Mouse (Mus musculus): Measurements from ENCODE around the gene Vmn2r-ps159. TPM values are rescaled to one million over a fixed set of nuclear protein-coding genes. Genes with fewer than 3 reads are reported as not detected.
"Not testable (repeated sequence)": the region's sequence is repeated elsewhere in the genome, so short reads cannot be mapped to it uniquely, and the experiment has no call there.

The Vmn2r-ps159 gene
- polyA plus RNA-seq (2012) = not detected in 2 replicates

GRCm38 (mm10) chr4:156330803-156331202 lies at the start of gene Vmn2r-ps159:
TSS of gene Vmn2r-ps159 (plus strand) at chr4:156331103.
- not testable (repeated sequence) for H3K27me3 ChIP-seq (ENCODE audit: control insufficient read depth); H3K4me1 ChIP-seq (ENCODE audit: control insufficient read depth); H3K9me3 ChIP-seq (ENCODE audit: control insufficient read depth, low read length); H3K4me3 ChIP-seq (replicated peaks); H3K36me3 ChIP-seq (ENCODE audit: control insufficient read depth)

- H3K4me1 ChIP-seq (ENCODE audit: control insufficient read depth); H3K36me3 ChIP-seq (ENCODE audit: control insufficient read depth); H3K4me3 ChIP-seq (replicated peaks); H3K27me3 ChIP-seq (ENCODE audit: control insufficient read depth): not testable (repeated sequence)
- H3K9me3 ChIP-seq (ENCODE audit: control insufficient read depth, low read length) = peaks cover 26% of the 10 kb centered on the region
These were observed 10.9 kb downstream of the Vmn2r-ps159 start for GRCm38 (mm10) chr4:156341601-156342504.

GRCm38 (mm10) chr4:156342569-156343325 lies 11.8 kb downstream of the Vmn2r-ps159 start:
- H3K4me3 ChIP-seq (replicated peaks) = no peak overlapping the region
- H3K4me1 ChIP-seq (ENCODE audit: control insufficient read depth) = no peaks in the 10 kb centered on the region
- peaks cover 26% of the 10 kb centered on the region for H3K9me3 ChIP-seq (ENCODE audit: control insufficient read depth, low read length)
- H3K36me3 ChIP-seq (ENCODE audit: control insufficient read depth) = no peaks in the 10 kb centered on the region
- TF ChIP-seq GATA1 (IDR thresholded peaks at IDR 0.05; ENCODE audit: low read length) (no peak), TAL1 (IDR thresholded peaks at IDR 0.05; ENCODE audit: low read length) (no peak)
- H3K27me3 ChIP-seq (ENCODE audit: control insufficient read depth) = no peaks in the 10 kb centered on the region

GRCm38 (mm10) chr4:156343332-156343731 lies 12.4 kb downstream of the Vmn2r-ps159 start:
- Histone ChIP-seq H3K4me1 (ENCODE audit: control insufficient read depth) (no peaks in the 10 kb centered on the region), H3K4me3 (replicated peaks) (no peak overlapping the region), H3K27me3 (ENCODE audit: control insufficient read depth) (no peaks in the 10 kb centered on the region), H3K36me3 (ENCODE audit: control insufficient read depth) (no peaks in the 10 kb centered on the region), H3K9me3 (ENCODE audit: control insufficient read depth, low read length) (peaks cover 26% of the 10 kb centered on the region)
- TF ChIP-seq TAL1 (IDR thresholded peaks at IDR 0.05; ENCODE audit: low read length) (no peak), GATA1 (IDR thresholded peaks at IDR 0.05; ENCODE audit: low read length) (no peak)

- H3K36me3 ChIP-seq (ENCODE audit: control insufficient read depth); H3K4me1 ChIP-seq (ENCODE audit: control insufficient read depth); H3K4me3 ChIP-seq (replicated peaks); H3K27me3 ChIP-seq (ENCODE audit: control insufficient read depth); H3K9me3 ChIP-seq (ENCODE audit: control insufficient read depth, low read length): not testable (repeated sequence)
These were observed 26.0 kb downstream of the Vmn2r-ps159 start for GRCm38 (mm10) chr4:156356756-156357437.

Other genes starting within 250 kb of the Vmn2r-ps159 start
- gene 9430015G10Rik, start 221.1 kb upstream of the Vmn2r-ps159 start, polyA plus RNA-seq (2012) = 0.90 and 0.96 TPM in 2 replicates
- gene Rnf223, start 200.6 kb upstream of the Vmn2r-ps159 start, polyA plus RNA-seq (2012) = 0.10 TPM in 2 replicates
- 0.45 and 0.51 TPM in 2 replicates for gene Agrn, start 133.6 kb upstream of the Vmn2r-ps159 start, polyA plus RNA-seq (2012)
- gene Isg15, start 130.3 kb upstream of the Vmn2r-ps159 start, polyA plus RNA-seq (2012) = 0.75 and 0.80 TPM in 2 replicates
- 0.13 and 0.15 TPM in 2 replicates for gene AW011738, start 127.8 kb upstream of the Vmn2r-ps159 start, polyA plus RNA-seq (2012)
- not detected in 2 replicates for gene Perm1, start 115.2 kb upstream of the Vmn2r-ps159 start, polyA plus RNA-seq (2012)
- 1.5 and 2.4 TPM in 2 replicates for gene Plekhn1, start 96.2 kb upstream of the Vmn2r-ps159 start, polyA plus RNA-seq (2012)
- 2.9 and 3.0 TPM in 2 replicates for gene Noc2l, start 95.1 kb upstream of the Vmn2r-ps159 start, polyA plus RNA-seq (2012)
- gene Samd11, start 75.4 kb upstream of the Vmn2r-ps159 start, polyA plus RNA-seq (2012) = 72.2 and 81.7 TPM in 2 replicates

Measured in erythroblast, embryonic 14.5 days (primary cell).